Mouse (Mus musculus): ENCODE data around the gene Oxt. TPM values are rescaled to one million over a fixed set of nuclear protein-coding genes. Genes with fewer than 3 reads are reported as not detected.

Gene Oxt
- polyA plus RNA-seq, 1 experiment, result 0.32 TPM

GRCm38 (mm10) chr2:130598399-130598798, 22.4 kb downstream of the Oxt start:
- H3K36me3 ChIP-seq (ENCODE audit: control insufficient read depth, insufficient read depth, low read length), result peaks cover 11% of the 10 kb centered on the region
- no peaks in the 10 kb centered on the region for H3K27me3 ChIP-seq (ENCODE audit: control insufficient read depth, insufficient read depth, low read length)
- 91% methylated on average over 3 of the region's 3 CpGs for WGBS
- H3K4me1 ChIP-seq (ENCODE audit: control insufficient read depth, insufficient read depth, insufficient read length), result no peaks in the 10 kb centered on the region
- DNase-seq (ENCODE audit: low read depth in 1 of 2, low spot score in 2 of 2), result no peak
- no peak for TF ChIP-seq POLR2A (IDR thresholded peaks at IDR 0.05; ENCODE audit: low read depth, low read length)
- TF ChIP-seq CTCF (IDR thresholded peaks at IDR 0.05; ENCODE audit: extremely low read depth, insufficient read depth, insufficient read length, insufficient replicate concordance), result no peak
- H3K4me3 ChIP-seq (ENCODE audit: extremely low read depth, insufficient read depth, insufficient read length), result no peak overlapping the region
- H3K27ac ChIP-seq (ENCODE audit: insufficient read depth, low read length), result no peak overlapping the region

GRCm38 (mm10) chr2:130602195-130602594, 26.2 kb downstream of the Oxt start:
- H3K36me3 ChIP-seq (ENCODE audit: control insufficient read depth, insufficient read depth, low read length), result peaks cover 9% of the 10 kb centered on the region
- no peak overlapping the region for H3K27ac ChIP-seq (ENCODE audit: insufficient read depth, low read length)
- H3K4me3 ChIP-seq (ENCODE audit: extremely low read depth, insufficient read depth, insufficient read length), result no peak overlapping the region
- 94% methylated on average over 4 of the region's 4 CpGs for WGBS
- H3K4me1 ChIP-seq (ENCODE audit: control insufficient read depth, insufficient read depth, insufficient read length), result no peaks in the 10 kb centered on the region
- DNase-seq (ENCODE audit: low read depth in 1 of 2, low spot score in 2 of 2), result no peak
- no peak for TF ChIP-seq POLR2A (IDR thresholded peaks at IDR 0.05; ENCODE audit: low read depth, low read length)
- no peaks in the 10 kb centered on the region for H3K27me3 ChIP-seq (ENCODE audit: control insufficient read depth, insufficient read depth, low read length)

GRCm38 (mm10) chr2:130613091-130613490, 37.1 kb downstream of the Oxt start:
- no peaks in the 10 kb centered on the region for H3K27me3 ChIP-seq (ENCODE audit: control insufficient read depth, insufficient read depth, low read length)
- WGBS, result 88% methylated on average over 3 of the region's 3 CpGs
- H3K36me3 ChIP-seq (ENCODE audit: control insufficient read depth, insufficient read depth, low read length), result peaks cover 7% of the 10 kb centered on the region
- no peak overlapping the region for H3K27ac ChIP-seq (ENCODE audit: insufficient read depth, low read length)
- H3K4me3 ChIP-seq (ENCODE audit: extremely low read depth, insufficient read depth, insufficient read length), result no peak overlapping the region
- TF ChIP-seq POLR2A (IDR thresholded peaks at IDR 0.05; ENCODE audit: low read depth, low read length), result no peak
- H3K4me1 ChIP-seq (ENCODE audit: control insufficient read depth, insufficient read depth, insufficient read length), result no peaks in the 10 kb centered on the region
- no peak for DNase-seq (ENCODE audit: low read depth in 1 of 2, low spot score in 2 of 2)

GRCm38 (mm10) chr2:130618972-130619371, 43.0 kb downstream of the Oxt start:
- TF ChIP-seq POLR2A (IDR thresholded peaks at IDR 0.05; ENCODE audit: low read depth, low read length) (no peak), CTCF (IDR thresholded peaks at IDR 0.05; ENCODE audit: extremely low read depth, insufficient read depth, insufficient read length, insufficient replicate concordance) (no peak)
- DNase-seq (ENCODE audit: low read depth in 1 of 2, low spot score in 2 of 2), result no peak
- Histone ChIP-seq H3K4me1 (ENCODE audit: control insufficient read depth, insufficient read depth, insufficient read length) (no peaks in the 10 kb centered on the region), H3K27ac (ENCODE audit: insufficient read depth, low read length) (no peak overlapping the region), H3K27me3 (ENCODE audit: control insufficient read depth, insufficient read depth, low read length) (no peaks in the 10 kb centered on the region), H3K36me3 (ENCODE audit: control insufficient read depth, insufficient read depth, low read length) (peaks cover 10% of the 10 kb centered on the region), H3K4me3 (ENCODE audit: extremely low read depth, insufficient read depth, insufficient read length) (no peak overlapping the region)
- 92% methylated on average over 7 of the region's 7 CpGs for WGBS

Other genes with a start within 250 kb of the Oxt start
- gene Cpxm1, start 178.6 kb upstream of the Oxt start, polyA plus RNA-seq (2012; rRNA removed), result 15.6 and 29.7 TPM in 2 replicates
- not detected in 2 replicates for gene Gm28372, start 170.9 kb upstream of the Oxt start, polyA plus RNA-seq (2012; rRNA removed)
- gene 1700020A23Rik, start 170.9 kb upstream of the Oxt start, polyA plus RNA-seq (2012; rRNA removed), result not detected in 2 replicates
- not detected in 2 replicates for gene Tmem239, start 169.7 kb upstream of the Oxt start, polyA plus RNA-seq (2012; rRNA removed)
- gene Vps16, start 151.8 kb upstream of the Oxt start, polyA plus RNA-seq (2012; rRNA removed), result 84.8 and 97.5 TPM in 2 replicates
- 33.2 and 35.3 TPM in 2 replicates for gene Pced1a, start 151.5 kb upstream of the Oxt start, polyA plus RNA-seq (2012; rRNA removed)
- 31.9 and 37.4 TPM in 2 replicates for gene Ptpra, start 125.9 kb upstream of the Oxt start, polyA plus RNA-seq (2012; rRNA removed)
- gene Mrps26, start 12.4 kb upstream of the Oxt start, polyA plus RNA-seq (2012; rRNA removed), result 59.3 and 87.9 TPM in 2 replicates
- not detected in 2 replicates for gene Avp, start 6.4 kb downstream of the Oxt start, polyA plus RNA-seq (2012; rRNA removed)
- gene Fastkd5, start 53.9 kb downstream of the Oxt start, polyA plus RNA-seq (2012; rRNA removed), result 1.1 and 1.2 TPM in 2 replicates
- gene Ubox5, start 53.9 kb downstream of the Oxt start, polyA plus RNA-seq (2012; rRNA removed), result 3.8 and 4.4 TPM in 2 replicates
- gene Lzts3, start 66.6 kb downstream of the Oxt start, polyA plus RNA-seq (2012; rRNA removed), result 3.0 and 3.2 TPM in 2 replicates
- 50.2 and 50.4 TPM in 2 replicates for gene Ddrgk1, start 88.5 kb downstream of the Oxt start, polyA plus RNA-seq (2012; rRNA removed)
- 12.0 and 14.3 TPM in 2 replicates for gene Itpa, start 91.4 kb downstream of the Oxt start, polyA plus RNA-seq (2012; rRNA removed)
- 3.7 and 4.0 TPM in 2 replicates for gene Slc4a11, start 121.3 kb downstream of the Oxt start, polyA plus RNA-seq (2012; rRNA removed)